Mouse (Mus musculus): ENCODE results near the gene Pik3ap1. TPM values are rescaled to one million over a fixed set of nuclear protein-coding genes. Genes with fewer than 3 reads are reported as not detected.
A peak's percentile ranks its signal among the peaks of the same experiment; 100 is the strongest.

Pik3ap1 gene
- polyA plus RNA-seq, 1 experiment = 343 TPM

DNA sequence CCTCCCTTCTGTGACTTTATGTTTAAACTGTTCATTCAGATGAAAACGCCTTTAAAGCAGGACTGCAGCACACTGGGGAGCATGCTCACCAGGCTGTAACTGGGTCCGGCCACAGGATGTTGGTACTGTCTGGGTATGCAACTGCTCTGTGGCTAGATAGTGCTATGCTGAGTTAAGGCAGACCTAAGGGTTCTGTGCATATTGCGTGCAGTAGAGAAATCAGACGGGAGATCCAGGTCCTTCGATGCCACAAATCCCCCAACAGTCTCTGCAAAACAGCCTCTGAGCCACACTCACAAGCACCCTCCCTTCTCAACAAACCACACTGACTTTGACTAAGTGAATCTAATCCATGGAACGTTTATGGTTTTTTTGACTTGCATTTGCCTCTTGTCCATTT, 46.5 kb downstream of the Pik3ap1 start:
- no peak for TF ChIP-seq CTCF (IDR thresholded peaks at IDR 0.05; ENCODE audit: low read depth, low read length)
- no peak for TF ChIP-seq POLR2A (IDR thresholded peaks at IDR 0.05; ENCODE audit: borderline replicate concordance, low read depth, low read length)
- H3K27ac ChIP-seq (ENCODE audit: insufficient read depth, low read depth, low read length) = peak overlapping the region; percentile 99
- H3K4me3 ChIP-seq (ENCODE audit: insufficient read depth, low read length) = no peak overlapping the region
- H3K4me1 ChIP-seq (ENCODE audit: control insufficient read depth, insufficient read depth, low read length) = peaks cover 69% of the 10 kb centered on the region

DNA sequence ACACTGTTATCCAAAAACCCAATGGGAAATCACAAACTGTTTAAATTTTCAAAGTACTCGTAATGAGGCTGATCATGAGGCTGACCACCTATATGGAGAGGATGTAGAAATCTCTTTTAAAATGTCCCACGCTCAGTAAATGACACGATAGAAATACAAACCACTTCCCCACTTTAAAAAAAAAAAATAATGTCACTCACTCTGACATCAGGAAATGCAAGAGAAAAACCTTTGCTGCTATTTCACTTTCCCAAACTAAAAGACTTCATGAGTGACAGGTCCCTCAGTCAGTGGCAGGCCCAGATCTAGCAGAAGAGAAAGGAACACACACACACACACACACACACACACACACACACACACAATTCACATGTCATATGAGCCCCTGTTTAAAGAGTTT, 49.2 kb downstream of the Pik3ap1 start:
- no peak for TF ChIP-seq POLR2A (IDR thresholded peaks at IDR 0.05; ENCODE audit: borderline replicate concordance, low read depth, low read length)
- TF ChIP-seq CTCF (IDR thresholded peaks at IDR 0.05; ENCODE audit: low read depth, low read length) = no peak
- Histone ChIP-seq H3K27ac (ENCODE audit: insufficient read depth, low read depth, low read length) (peak overlapping the region; percentile 86), H3K4me3 (ENCODE audit: insufficient read depth, low read length) (no peak overlapping the region), H3K4me1 (ENCODE audit: control insufficient read depth, insufficient read depth, low read length) (peaks cover 64% of the 10 kb centered on the region)

DNA sequence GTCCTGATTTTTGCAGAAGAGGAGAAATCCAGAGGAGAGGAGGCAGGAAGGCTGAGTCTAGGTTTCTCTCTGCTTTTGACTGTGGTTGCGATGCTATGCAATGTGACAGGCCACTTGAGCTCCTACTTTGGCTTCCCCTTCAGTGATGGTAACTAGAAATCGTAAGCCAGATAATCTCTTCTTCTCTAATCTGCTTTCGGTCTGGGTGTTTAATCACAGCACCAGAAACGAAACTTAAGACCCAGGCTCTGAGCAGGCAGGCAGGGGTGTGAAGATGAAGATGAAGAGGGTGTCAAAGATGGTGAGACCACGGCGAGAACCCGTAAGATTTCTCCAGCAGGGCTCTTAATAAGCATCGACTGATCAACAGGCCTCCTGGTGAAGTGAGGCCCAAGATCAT, 51.9 kb downstream of the Pik3ap1 start:
- H3K27ac ChIP-seq (ENCODE audit: insufficient read depth, low read depth, low read length) = peak overlapping the region; percentile 92
- peaks cover 57% of the 10 kb centered on the region for H3K4me1 ChIP-seq (ENCODE audit: control insufficient read depth, insufficient read depth, low read length)

DNA sequence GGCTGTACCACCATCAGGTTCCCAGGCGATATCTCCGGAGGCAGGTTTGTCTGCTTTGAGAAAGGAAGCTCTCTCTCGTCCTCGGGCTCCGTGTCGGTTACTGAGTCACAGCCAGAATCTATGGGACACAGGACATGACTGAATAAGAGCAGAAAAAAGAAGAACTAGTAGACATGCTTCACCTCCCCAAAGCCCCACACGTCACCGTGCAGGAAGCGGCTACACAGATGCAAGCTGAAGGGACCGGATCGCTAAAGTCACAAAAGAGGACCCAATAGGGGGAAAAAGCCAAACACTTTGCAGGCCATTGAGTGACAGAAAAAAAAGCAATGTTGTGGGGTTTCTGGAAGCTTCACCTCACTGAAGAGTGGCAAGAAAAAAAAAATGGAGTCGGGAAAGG, 52.7 kb downstream of the Pik3ap1 start:
- peaks cover 53% of the 10 kb centered on the region for H3K4me1 ChIP-seq (ENCODE audit: control insufficient read depth, insufficient read depth, low read length)
- TF ChIP-seq POLR2A (IDR thresholded peaks at IDR 0.05; ENCODE audit: borderline replicate concordance, low read depth, low read length) (no peak), CTCF (IDR thresholded peaks at IDR 0.05; ENCODE audit: low read depth, low read length) (no peak)
- peak overlapping the region; percentile 63 for H3K4me3 ChIP-seq (ENCODE audit: insufficient read depth, low read length)
- H3K27ac ChIP-seq (ENCODE audit: insufficient read depth, low read depth, low read length) = peak overlapping the region; percentile 92

More for the DNA sequence above, 51.9 kb downstream of the Pik3ap1 start:
- peak overlapping the region; percentile 63; the same call in 1 of the 2 replicates for H3K4me3 ChIP-seq (ENCODE audit: insufficient read depth, low read length)
- TF ChIP-seq POLR2A (IDR thresholded peaks at IDR 0.05; ENCODE audit: borderline replicate concordance, low read depth, low read length) = no peak
- no peak for TF ChIP-seq CTCF (IDR thresholded peaks at IDR 0.05; ENCODE audit: low read depth, low read length)

GRCm38 (mm10) chr19:41330401-41330800, 54.5 kb downstream of the Pik3ap1 start:
- peak overlapping the region; percentile 63 for H3K4me3 ChIP-seq (ENCODE audit: insufficient read depth, low read length)
- no peak overlapping the region for H3K27ac ChIP-seq (ENCODE audit: insufficient read depth, low read depth, low read length)
- peaks cover 56% of the 10 kb centered on the region for H3K4me1 ChIP-seq (ENCODE audit: control insufficient read depth, insufficient read depth, low read length)
- no peak for TF ChIP-seq CTCF (IDR thresholded peaks at IDR 0.05; ENCODE audit: low read depth, low read length)
- no peak for TF ChIP-seq POLR2A (IDR thresholded peaks at IDR 0.05; ENCODE audit: borderline replicate concordance, low read depth, low read length)

DNA sequence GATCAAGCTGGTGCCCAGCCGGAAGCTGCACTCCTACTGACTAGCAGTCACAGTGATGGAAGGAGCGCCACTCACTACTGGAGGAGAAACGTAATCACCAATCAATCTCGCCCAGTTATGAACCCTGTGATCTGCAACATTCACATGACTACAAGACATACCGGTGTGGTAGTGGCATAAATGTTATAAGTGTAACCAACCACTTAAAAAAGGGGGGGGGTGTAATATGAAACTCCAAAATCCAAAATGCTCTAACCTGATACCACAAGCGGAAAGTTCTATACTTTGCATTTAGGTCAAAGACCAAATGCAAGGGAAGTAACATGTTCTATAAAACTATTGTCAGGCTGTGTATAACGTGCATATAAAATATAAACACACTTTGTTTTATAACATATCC, 54.9 kb downstream of the Pik3ap1 start:
- Histone ChIP-seq H3K4me3 (ENCODE audit: insufficient read depth, low read length) (no peak overlapping the region), H3K4me1 (ENCODE audit: control insufficient read depth, insufficient read depth, low read length) (peaks cover 55% of the 10 kb centered on the region), H3K27ac (ENCODE audit: insufficient read depth, low read depth, low read length) (no peak overlapping the region)
- TF ChIP-seq CTCF (IDR thresholded peaks at IDR 0.05; ENCODE audit: low read depth, low read length) (no peak), POLR2A (IDR thresholded peaks at IDR 0.05; ENCODE audit: borderline replicate concordance, low read depth, low read length) (no peak)

- Histone ChIP-seq H3K4me1 (ENCODE audit: control insufficient read depth, insufficient read depth, low read length) (peaks cover 58% of the 10 kb centered on the region), H3K4me3 (ENCODE audit: insufficient read depth, low read length) (no peak overlapping the region), H3K27ac (ENCODE audit: insufficient read depth, low read depth, low read length) (no peak overlapping the region)
- no peak for TF ChIP-seq POLR2A (IDR thresholded peaks at IDR 0.05; ENCODE audit: borderline replicate concordance, low read depth, low read length)
- no peak for TF ChIP-seq CTCF (IDR thresholded peaks at IDR 0.05; ENCODE audit: low read depth, low read length)
Observed at GRCm38 (mm10) chr19:41328743-41329142, 56.2 kb downstream of the Pik3ap1 start.

GRCm38 (mm10) chr19:41323813-41324212, 61.1 kb downstream of the Pik3ap1 start:
- Histone ChIP-seq H3K4me3 (ENCODE audit: insufficient read depth, low read length) (no peak overlapping the region), H3K27ac (ENCODE audit: insufficient read depth, low read depth, low read length) (peak overlapping the region; percentile 97), H3K4me1 (ENCODE audit: control insufficient read depth, insufficient read depth, low read length) (peaks cover 62% of the 10 kb centered on the region)
- TF ChIP-seq POLR2A (IDR thresholded peaks at IDR 0.05; ENCODE audit: borderline replicate concordance, low read depth, low read length) (no peak), CTCF (IDR thresholded peaks at IDR 0.05; ENCODE audit: low read depth, low read length) (no peak)

- Histone ChIP-seq H3K4me1 (ENCODE audit: control insufficient read depth, insufficient read depth, low read length) (peaks cover 62% of the 10 kb centered on the region), H3K27ac (ENCODE audit: insufficient read depth, low read depth, low read length) (peak overlapping the region; percentile 97), H3K4me3 (ENCODE audit: insufficient read depth, low read length) (no peak overlapping the region)
- no peak for TF ChIP-seq CTCF (IDR thresholded peaks at IDR 0.05; ENCODE audit: low read depth, low read length)
- TF ChIP-seq POLR2A (IDR thresholded peaks at IDR 0.05; ENCODE audit: borderline replicate concordance, low read depth, low read length) = no peak
Observed at GRCm38 (mm10) chr19:41323125-41323524, 61.8 kb downstream of the Pik3ap1 start.

DNA sequence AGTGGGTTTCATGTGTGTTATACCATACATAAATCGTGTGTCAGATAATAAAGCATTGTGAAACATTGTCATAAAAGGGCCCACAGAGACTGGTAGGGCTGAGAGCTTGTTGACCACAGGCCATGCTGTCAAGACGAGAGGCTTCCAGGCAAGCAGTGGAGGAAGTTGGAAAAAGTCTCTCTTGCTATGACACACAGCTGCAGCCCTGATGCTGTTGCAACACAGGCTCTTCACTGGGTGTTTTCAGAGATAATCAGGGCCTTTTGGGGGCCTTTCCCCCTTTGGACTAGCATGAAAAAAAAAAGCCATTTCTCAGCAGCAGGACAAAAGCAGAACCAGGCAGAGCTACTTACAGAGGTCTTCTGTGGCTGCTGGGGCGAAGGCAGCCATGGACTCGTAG, 63.8 kb downstream of the Pik3ap1 start:
- H3K4me3 ChIP-seq (ENCODE audit: insufficient read depth, low read length) = 0 out of 2 replicates have a peak overlapping the region, but pooled peaks have one; percentile 5
- H3K27ac ChIP-seq (ENCODE audit: insufficient read depth, low read depth, low read length) = peak overlapping the region; percentile 97
- H3K4me1 ChIP-seq (ENCODE audit: control insufficient read depth, insufficient read depth, low read length) = peaks cover 51% of the 10 kb centered on the region
- TF ChIP-seq POLR2A (IDR thresholded peaks at IDR 0.05; ENCODE audit: borderline replicate concordance, low read depth, low read length) = no peak
- no peak for TF ChIP-seq CTCF (IDR thresholded peaks at IDR 0.05; ENCODE audit: low read depth, low read length)

Data from bone marrow macrophage, adult 2 months (primary cell).